Comparison of ENCODE assay signal across 24 mouse cellular contexts in the genomic region with DNA sequence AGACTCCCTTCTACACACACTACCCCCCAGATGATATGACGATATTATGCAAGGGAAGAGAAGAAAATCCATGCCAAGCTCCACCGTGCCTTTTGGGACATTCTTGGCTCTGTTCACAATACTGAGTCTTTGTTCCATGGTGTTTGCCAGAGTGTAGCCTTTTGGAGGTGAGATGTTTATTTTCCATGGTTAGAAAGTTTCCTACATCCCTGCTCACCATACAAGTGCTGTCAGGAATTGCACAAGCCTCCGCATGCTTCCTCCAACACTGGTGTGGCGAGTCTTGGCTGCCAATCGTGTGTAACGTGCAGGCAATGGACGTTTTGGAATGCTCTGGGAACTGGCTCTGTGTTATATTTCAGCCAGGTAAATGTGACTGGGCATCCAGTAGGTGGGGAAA.
DNase-seq lines count a peak whose midpoint lies in the region; ATAC-seq and TF ChIP-seq lines count a peak whose summit lies in the region.
"Had no signal": no experiment of that assay in that cellular context is flagged by ENCODE, and none has a peak within 500 bp of the region (broad histone marks: within the 10 kb centered on the region; RNA-seq: fewer than 3 reads in every experiment).

No protein-coding gene starts in this region.

- peaks cover 16% of the 10 kb centered on the region for H3K4me1 ChIP-seq in limb, embryonic 12.5 days (replicated peaks)
- no peaks in the 10 kb centered on the region for H3K4me1 ChIP-seq in limb, embryonic 10.5 days
- H3K4me1 ChIP-seq in lung, embryonic 16.5 days (replicated peaks; ENCODE audit: control insufficient read depth, insufficient read depth, low read length), result peaks cover 2% of the 10 kb centered on the region; the same call in 1 of the 2 replicates
- no peaks in the 10 kb centered on the region for H3K4me1 ChIP-seq in stomach, postnatal 0 days (replicated peaks; ENCODE audit: control insufficient read depth, insufficient read depth)
- H3K4me1 ChIP-seq in forebrain, embryonic 16.5 days (replicated peaks; ENCODE audit: control insufficient read depth, insufficient read depth, low read length), result no peaks in the 10 kb centered on the region
- H3K4me1 ChIP-seq: forebrain, embryonic 12.5 days; heart, embryonic 10.5 days; liver, embryonic 13.5 days; stomach, embryonic 15.5 days had no signal

- no peak for TF ChIP-seq EP300 in stomach, postnatal 0 days (optimal IDR thresholded peaks at IDR 0.05)

- H3K36me3 ChIP-seq in limb, embryonic 12.5 days, result no peaks in the 10 kb centered on the region
- no peaks in the 10 kb centered on the region for H3K36me3 ChIP-seq in limb, embryonic 10.5 days
- no peaks in the 10 kb centered on the region for H3K36me3 ChIP-seq in lung, embryonic 16.5 days (ENCODE audit: control insufficient read depth, insufficient read depth, low read length)
- no peaks in the 10 kb centered on the region for H3K36me3 ChIP-seq in stomach, postnatal 0 days (ENCODE audit: control insufficient read depth, insufficient read depth, low read length)
- H3K36me3 ChIP-seq in forebrain, embryonic 16.5 days (ENCODE audit: control insufficient read depth, insufficient read depth), result no peaks in the 10 kb centered on the region
- H3K36me3 ChIP-seq: forebrain, embryonic 12.5 days; heart, embryonic 10.5 days; liver, embryonic 13.5 days; stomach, embryonic 15.5 days had no signal

- 0 out of 2 replicates have a peak overlapping the region, but pooled peaks have one; percentile 37 for H3K27ac ChIP-seq in limb, embryonic 12.5 days
- H3K27ac ChIP-seq in limb, embryonic 10.5 days, result no peak overlapping the region
- peak overlapping the region; percentile 8 for H3K27ac ChIP-seq in lung, embryonic 16.5 days (ENCODE audit: low read length)
- 0 out of 2 replicates have a peak overlapping the region, but pooled peaks have one; percentile 30 for H3K27ac ChIP-seq in stomach, postnatal 0 days (replicated peaks)
- no peak overlapping the region for H3K27ac ChIP-seq in forebrain, embryonic 16.5 days (ENCODE audit: low read length)
- H3K27ac ChIP-seq: forebrain, embryonic 12.5 days; heart, embryonic 10.5 days; hindbrain, embryonic 14.5 days; left cerebral cortex, adult 2 months; liver, embryonic 13.5 days; stomach, embryonic 15.5 days had no signal

- no peaks in the 10 kb centered on the region for H3K9me3 ChIP-seq in limb, embryonic 12.5 days
- H3K9me3 ChIP-seq in limb, embryonic 10.5 days (replicated peaks), result no peaks in the 10 kb centered on the region
- H3K9me3 ChIP-seq in lung, embryonic 16.5 days (ENCODE audit: control insufficient read depth, low read length), result no peaks in the 10 kb centered on the region
- H3K9me3 ChIP-seq in stomach, postnatal 0 days (ENCODE audit: control insufficient read depth, low read length), result no peaks in the 10 kb centered on the region
- no peaks in the 10 kb centered on the region for H3K9me3 ChIP-seq in forebrain, embryonic 16.5 days (ENCODE audit: control insufficient read depth, low read length)
- H3K9me3 ChIP-seq: forebrain, embryonic 12.5 days; heart, embryonic 10.5 days; liver, embryonic 13.5 days; stomach, embryonic 15.5 days had no signal

- H3K4me2 ChIP-seq in limb, embryonic 12.5 days, result no peak overlapping the region
- H3K4me2 ChIP-seq in lung, embryonic 16.5 days (ENCODE audit: low read depth, low read length), result no peak overlapping the region
- H3K4me2 ChIP-seq in stomach, postnatal 0 days (replicated peaks; ENCODE audit: low read depth), result no peak overlapping the region
- H3K4me2 ChIP-seq in forebrain, embryonic 16.5 days (ENCODE audit: low read length), result no peak overlapping the region
- H3K4me2 ChIP-seq: forebrain, embryonic 12.5 days; hindbrain, embryonic 14.5 days; liver, embryonic 13.5 days; midbrain, embryonic 11.5 days; stomach, embryonic 15.5 days had no signal

- ATAC-seq in limb, embryonic 12.5 days (ENCODE audit: insufficient number of reproducible peaks, insufficient read depth, low FRiP score, low TSS enrichment, low read depth), result no peak
- ATAC-seq in lung, embryonic 16.5 days (ENCODE audit: low read depth), result peak; percentile 88
- no peak for ATAC-seq in stomach, postnatal 0 days (ENCODE audit: low FRiP score, low TSS enrichment)
- no peak for ATAC-seq in forebrain, embryonic 16.5 days
- ATAC-seq: inflammation-experienced regulatory T-cells, adult 6 months; Patski had no signal

- 77% methylated on average over 7 of the region's 7 CpGs for WGBS in limb, embryonic 12.5 days
- 87% methylated on average over 7 of the region's 7 CpGs for WGBS in limb, embryonic 10.5 days
- 35% methylated on average over 7 of the region's 7 CpGs for WGBS in lung, embryonic 16.5 days
- WGBS in stomach, postnatal 0 days, result 44% methylated on average over 7 of the region's 7 CpGs
- WGBS in forebrain, embryonic 16.5 days, result 78% methylated on average over 7 of the region's 7 CpGs

- DNase-seq in limb, embryonic 10.5 days (ENCODE audit: low spot score), result no peak
- DNase-seq in fibroblast of lung, adult 2 months (ENCODE audit: low read depth), result peak; percentile 53
- no peak for DNase-seq in stomach, postnatal 0 days (ENCODE audit: low spot score)
- DNase-seq in gastrocnemius, adult 8-10 months (ENCODE audit: low spot score in 2 of 2), result no peak
- DNase-seq: adrenal gland, adult 2 months; cerebellum, adult 8-10 months; heart, postnatal 4 days; kidney, adult 18-20 months; layer of hippocampus, adult 9-11 months; left cerebral cortex, postnatal 4 days; liver, embryonic 13.5 days; thymus, adult 2 months; thymus, postnatal 4 days had no signal

- no peak overlapping the region for H3K9ac ChIP-seq in limb, embryonic 12.5 days (replicated peaks)
- no peak overlapping the region for H3K9ac ChIP-seq in lung, embryonic 16.5 days (ENCODE audit: low read length)
- no peak overlapping the region for H3K9ac ChIP-seq in stomach, postnatal 0 days (ENCODE audit: low read length)
- no peak overlapping the region for H3K9ac ChIP-seq in forebrain, embryonic 16.5 days (replicated peaks; ENCODE audit: low read depth, low read length)
- H3K9ac ChIP-seq: forebrain, embryonic 12.5 days; hindbrain, embryonic 14.5 days; liver, embryonic 13.5 days; stomach, embryonic 15.5 days had no signal

- TF ChIP-seq CTCF in stomach, postnatal 0 days (IDR thresholded peaks at IDR 0.05; ENCODE audit: low read depth), result no peak

- H3K4me3 ChIP-seq in limb, embryonic 12.5 days (replicated peaks), result no peak overlapping the region
- no peak overlapping the region for H3K4me3 ChIP-seq in limb, embryonic 10.5 days
- no peak overlapping the region for H3K4me3 ChIP-seq in lung, embryonic 16.5 days (ENCODE audit: low read length)
- no peak overlapping the region for H3K4me3 ChIP-seq in stomach, postnatal 0 days (ENCODE audit: low read depth, low read length)
- H3K4me3 ChIP-seq in forebrain, embryonic 16.5 days (replicated peaks; ENCODE audit: low read length), result no peak overlapping the region
- H3K4me3 ChIP-seq: forebrain, embryonic 12.5 days; heart, embryonic 10.5 days; left cerebral cortex, adult 2 months; liver, embryonic 13.5 days; stomach, embryonic 15.5 days had no signal

- H3K27me3 ChIP-seq in limb, embryonic 12.5 days, result no peaks in the 10 kb centered on the region
- no peaks in the 10 kb centered on the region for H3K27me3 ChIP-seq in limb, embryonic 10.5 days (ENCODE audit: low read depth, poor library complexity, severe bottlenecking)
- no peaks in the 10 kb centered on the region for H3K27me3 ChIP-seq in lung, embryonic 16.5 days (ENCODE audit: control insufficient read depth, insufficient read depth, low read depth, low read length)
- no peaks in the 10 kb centered on the region for H3K27me3 ChIP-seq in stomach, postnatal 0 days (ENCODE audit: control insufficient read depth, insufficient read depth, low read length)
- no peaks in the 10 kb centered on the region for H3K27me3 ChIP-seq in forebrain, embryonic 16.5 days (replicated peaks; ENCODE audit: control insufficient read depth, insufficient read depth, low read length)
- H3K27me3 ChIP-seq: forebrain, embryonic 12.5 days; liver, embryonic 13.5 days; stomach, embryonic 15.5 days had no signal

Comparison
In these comparisons a context has a peak if more than half of its experiments do, and no peak if none do; other contexts are left out.
1. H3K27ac ChIP-seq: peak in limb, embryonic 12.5 days (single experiment), lung, embryonic 16.5 days (single experiment) and stomach, postnatal 0 days (single experiment); none in limb, embryonic 10.5 days (single experiment) and forebrain, embryonic 16.5 days (single experiment).